Mouse (Mus musculus) neural tube, embryonic 11.5 days (tissue): Measurements from ENCODE around the gene Entpd5. TPM values are rescaled to one million over a fixed set of nuclear protein-coding genes. Genes with fewer than 3 reads are reported as not detected.

Experiments used
- ATAC-seq: fragments of 200-750 bp; cut with Nextera tagmentation; 2 replicates; pipeline ENCODE4 v1.8.0; 2017; ENCODE audit warnings: moderate number of reproducible peaks, mild to moderate bottlenecking, moderate TSS enrichment, moderate library complexity; ENCODE audit not compliant: insufficient read depth, low FRiP score, low TSS enrichment
- DNase-seq: peaks from one replicate; pipeline ENCODE4 v3.0.0-alpha.2; 2015; ENCODE audit warnings: low spot score
- H3K27ac ChIP-seq: fragments of 300-500 bp; sonication (generic); 2 replicates; pipeline ENCODE4 v1.5.1; 2014; ENCODE audit warnings: low read depth, mild to moderate bottlenecking, low read length
- H3K27me3 ChIP-seq: fragments of 300-500 bp; sonication (generic); 2 replicates; pipeline ENCODE4 v1.6.1; 2014; ENCODE audit warnings: mild to moderate bottlenecking, low read length, mixed read lengths; ENCODE audit not compliant: control insufficient read depth, insufficient read depth
- H3K36me3 ChIP-seq: fragments of 300-500 bp; sonication (generic); 2 replicates; pipeline ENCODE4 v1.6.1; 2014; ENCODE audit warnings: mild to moderate bottlenecking, low read length, moderate library complexity, mixed read lengths; ENCODE audit not compliant: control insufficient read depth, insufficient read depth
- H3K4me1 ChIP-seq: fragments of 300-500 bp; sonication (generic); 2 replicates; pipeline ENCODE4 v1.6.1; 2014; ENCODE audit warnings: low read length, mixed read lengths; ENCODE audit not compliant: control insufficient read depth, insufficient read depth
- H3K4me2 ChIP-seq: fragments of 300-500 bp; sonication (generic); 2 replicates; pipeline ENCODE4 v1.6.1; 2014; ENCODE audit warnings: low read depth, mild to moderate bottlenecking, moderate library complexity
- H3K4me3 ChIP-seq: fragments of 300-500 bp; sonication (generic); 2 replicates; pipeline ENCODE4 v1.5.1; 2014; ENCODE audit warnings: low read depth, low read length
- H3K9ac ChIP-seq: fragments of 300-500 bp; sonication (generic); 2 replicates; pipeline ENCODE4 v1.6.1; 2014; ENCODE audit warnings: mild to moderate bottlenecking, low read length
- H3K9me3 ChIP-seq: fragments of 300-500 bp; sonication (generic); 2 replicates; pipeline ENCODE4 v1.6.1; 2016; ENCODE audit warnings: low read length; ENCODE audit not compliant: control insufficient read depth
- WGBS: fragments of 180-500 bp; shearing (Covaris S2); extraction: QIAGEN DNeasy Blood & Tissue Kit; methylation state at CpG from one replicate; pipeline ENCODE4 v1.1.7; 2014; 5-methylcytosine and 5-hydroxymethylcytosine counted together
- polyA plus RNA-seq: library from polyadenylated mRNA; unstranded; fragments of >200 nt; fragmentation: Nextera tagmentation; extraction: Ambion mirVana; gene quantifications from 2 replicates; pipeline ENCODE4 v1.2.1, GENCODE M21; 2014

Gene Entpd5
- polyA plus RNA-seq, 1 experiment from 2014 or later, result 9.9 TPM

GRCm38 (mm10) chr12:84404541-84404940 is 4.3 kb downstream of the Entpd5 start:
- Histone ChIP-seq H3K9me3 (no peaks in the 10 kb centered on the region), H3K27ac (no peak overlapping the region), H3K4me1 (no peaks in the 10 kb centered on the region), H3K4me3 (no peak overlapping the region), H3K9ac (no peak overlapping the region), H3K4me2 (no peak overlapping the region), H3K36me3 (no peaks in the 10 kb centered on the region), H3K27me3 (no peaks in the 10 kb centered on the region)
- ATAC-seq (no peak), DNase-seq (no peak)
- WGBS, result 75% methylated on average over 6 of the region's 6 CpGs

- H3K27ac ChIP-seq, result no peak overlapping the region
- H3K36me3 ChIP-seq, result no peaks in the 10 kb centered on the region
- H3K4me2 ChIP-seq, result no peak overlapping the region
- H3K4me3 ChIP-seq, result no peak overlapping the region
- ATAC-seq (no peak), DNase-seq (no peak)
- no peak overlapping the region for H3K9ac ChIP-seq
- no peaks in the 10 kb centered on the region for H3K4me1 ChIP-seq
- no peaks in the 10 kb centered on the region for H3K9me3 ChIP-seq
- no peaks in the 10 kb centered on the region for H3K27me3 ChIP-seq
- 81% methylated on average over 9 of the region's 9 CpGs for WGBS
Measured at GRCm38 (mm10) chr12:84402923-84403322, 5.9 kb downstream of the Entpd5 start.

- WGBS, result 69% methylated on average over 3 of the region's 3 CpGs
- no peak overlapping the region for H3K27ac ChIP-seq
- H3K4me1 ChIP-seq, result no peaks in the 10 kb centered on the region
- no peak overlapping the region for H3K9ac ChIP-seq
- no peaks in the 10 kb centered on the region for H3K9me3 ChIP-seq
- H3K4me2 ChIP-seq, result no peak overlapping the region
- H3K4me3 ChIP-seq, result no peak overlapping the region
- ATAC-seq (no peak), DNase-seq (no peak)
- H3K27me3 ChIP-seq, result no peaks in the 10 kb centered on the region
- H3K36me3 ChIP-seq, result no peaks in the 10 kb centered on the region
Measured at GRCm38 (mm10) chr12:84400653-84401052, 8.2 kb downstream of the Entpd5 start.

GRCm38 (mm10) chr12:84400068-84400467 is 8.8 kb downstream of the Entpd5 start:
- Histone ChIP-seq H3K27ac (no peak overlapping the region), H3K4me1 (no peaks in the 10 kb centered on the region), H3K4me2 (no peak overlapping the region), H3K9ac (no peak overlapping the region), H3K4me3 (no peak overlapping the region), H3K36me3 (no peaks in the 10 kb centered on the region), H3K9me3 (no peaks in the 10 kb centered on the region), H3K27me3 (no peaks in the 10 kb centered on the region)
- DNase-seq, result no peak
- ATAC-seq, result no peak
- WGBS, result 84% methylated on average over 3 of the region's 3 CpGs

- no peaks in the 10 kb centered on the region for H3K9me3 ChIP-seq
- H3K4me3 ChIP-seq, result no peak overlapping the region
- H3K36me3 ChIP-seq, result no peaks in the 10 kb centered on the region
- H3K27ac ChIP-seq, result no peak overlapping the region
- no peaks in the 10 kb centered on the region for H3K27me3 ChIP-seq
- ATAC-seq (no peak), DNase-seq (no peak)
- no peak overlapping the region for H3K4me2 ChIP-seq
- WGBS, result 84% methylated on average over 9 of the region's 9 CpGs
- H3K9ac ChIP-seq, result no peak overlapping the region
- H3K4me1 ChIP-seq, result no peaks in the 10 kb centered on the region
Measured at GRCm38 (mm10) chr12:84399663-84400062, 9.2 kb downstream of the Entpd5 start.

- Histone ChIP-seq H3K4me2 (no peak overlapping the region), H3K4me3 (no peak overlapping the region), H3K27me3 (no peaks in the 10 kb centered on the region), H3K9ac (no peak overlapping the region), H3K36me3 (no peaks in the 10 kb centered on the region), H3K9me3 (no peaks in the 10 kb centered on the region), H3K4me1 (no peaks in the 10 kb centered on the region), H3K27ac (no peak overlapping the region)
- DNase-seq, result no peak
- no peak for ATAC-seq
- 86% methylated on average over 9 of the region's 9 CpGs for WGBS
Measured at GRCm38 (mm10) chr12:84399135-84399534, 9.7 kb downstream of the Entpd5 start.

- H3K4me2 ChIP-seq, result no peak overlapping the region
- 80% methylated on average over 5 of the region's 5 CpGs for WGBS
Measured at GRCm38 (mm10) chr12:84398629-84399028, 10.2 kb downstream of the Entpd5 start.

GRCm38 (mm10) chr12:84397685-84398084 is 11.1 kb downstream of the Entpd5 start:
- no peak overlapping the region for H3K27ac ChIP-seq
- H3K4me3 ChIP-seq, result no peak overlapping the region
- no peak overlapping the region for H3K9ac ChIP-seq
- no peaks in the 10 kb centered on the region for H3K36me3 ChIP-seq
- H3K4me2 ChIP-seq, result no peak overlapping the region
- H3K4me1 ChIP-seq, result no peaks in the 10 kb centered on the region
- no peaks in the 10 kb centered on the region for H3K9me3 ChIP-seq
- DNase-seq (no peak), ATAC-seq (no peak)
- H3K27me3 ChIP-seq, result no peaks in the 10 kb centered on the region

More at GRCm38 (mm10) chr12:84398629-84399028, 10.2 kb downstream of the Entpd5 start:
- Histone ChIP-seq H3K36me3 (no peaks in the 10 kb centered on the region), H3K27me3 (no peaks in the 10 kb centered on the region), H3K9me3 (no peaks in the 10 kb centered on the region), H3K9ac (no peak overlapping the region), H3K4me1 (no peaks in the 10 kb centered on the region), H3K4me3 (no peak overlapping the region), H3K27ac (no peak overlapping the region)
- DNase-seq, result no peak
- no peak for ATAC-seq

- DNase-seq (no peak), ATAC-seq (no peak)
- no peaks in the 10 kb centered on the region for H3K4me1 ChIP-seq
- H3K27me3 ChIP-seq, result no peaks in the 10 kb centered on the region
- no peak overlapping the region for H3K9ac ChIP-seq
- no peaks in the 10 kb centered on the region for H3K9me3 ChIP-seq
- no peaks in the 10 kb centered on the region for H3K36me3 ChIP-seq
- WGBS, result 90% methylated on average over 14 of the region's 14 CpGs
- H3K27ac ChIP-seq, result no peak overlapping the region
- H3K4me3 ChIP-seq, result no peak overlapping the region
- no peak overlapping the region for H3K4me2 ChIP-seq
Measured at GRCm38 (mm10) chr12:84396947-84397679, 11.7 kb downstream of the Entpd5 start.
